Mouse (Mus musculus) naive thymus-derived CD4-positive, alpha-beta T cell, adult 2 months (primary cell): Measurements from ENCODE around the gene Gpr3.

Source experiments
- DNase-seq: peaks from one replicate; pipeline ENCODE4 v3.0.0-alpha.2; 2011; ENCODE audit warnings: low read depth

Gene Gpr3

DNA sequence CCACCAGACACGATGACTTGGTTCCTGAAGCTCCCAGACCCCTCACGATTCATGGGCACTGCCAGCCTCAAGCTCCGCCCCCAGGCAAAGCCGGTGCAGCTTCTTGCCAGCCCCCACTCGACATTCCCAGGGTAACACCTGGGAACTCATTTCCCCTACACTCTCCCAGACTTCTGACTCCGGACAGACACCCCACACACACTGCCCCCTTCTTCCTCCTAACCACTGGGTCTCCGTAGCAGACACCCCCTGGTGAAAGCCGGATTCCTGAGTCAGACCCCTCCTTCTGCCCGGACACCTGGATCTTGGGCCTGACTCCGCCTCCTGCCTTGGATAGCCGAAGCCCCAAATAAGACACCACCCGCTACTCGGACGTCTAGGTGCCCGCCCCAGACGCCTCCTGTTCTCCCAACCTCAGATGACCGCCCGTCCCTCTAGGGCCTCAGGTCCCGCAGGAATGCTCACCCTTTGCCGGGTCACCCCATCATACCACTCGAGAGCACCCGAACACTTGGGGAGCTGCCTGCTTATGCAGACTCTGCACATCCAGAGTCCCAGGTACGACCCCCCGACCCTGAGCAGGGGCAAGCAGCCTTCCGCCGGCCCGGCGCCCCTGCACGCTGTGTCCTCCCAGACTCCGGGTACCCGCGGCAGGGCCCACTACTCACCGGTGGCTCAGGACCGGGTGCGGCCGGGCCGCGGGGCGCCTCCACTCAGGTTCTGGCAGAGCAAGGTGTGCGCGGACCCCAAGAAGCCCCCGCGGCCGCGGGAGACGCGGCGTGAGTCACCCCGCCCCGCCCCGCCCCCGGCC, at the start of gene Gpr3, which contains the start of gene Cd164l2:
Gene Gpr3, minus strand, starts transcription at position 786 of the 811 bp plus-strand sequence.
Gene Cd164l2, plus strand, starts transcription at position 381 of the 811 bp plus-strand sequence.
- DNase-seq = no peak

DNA sequence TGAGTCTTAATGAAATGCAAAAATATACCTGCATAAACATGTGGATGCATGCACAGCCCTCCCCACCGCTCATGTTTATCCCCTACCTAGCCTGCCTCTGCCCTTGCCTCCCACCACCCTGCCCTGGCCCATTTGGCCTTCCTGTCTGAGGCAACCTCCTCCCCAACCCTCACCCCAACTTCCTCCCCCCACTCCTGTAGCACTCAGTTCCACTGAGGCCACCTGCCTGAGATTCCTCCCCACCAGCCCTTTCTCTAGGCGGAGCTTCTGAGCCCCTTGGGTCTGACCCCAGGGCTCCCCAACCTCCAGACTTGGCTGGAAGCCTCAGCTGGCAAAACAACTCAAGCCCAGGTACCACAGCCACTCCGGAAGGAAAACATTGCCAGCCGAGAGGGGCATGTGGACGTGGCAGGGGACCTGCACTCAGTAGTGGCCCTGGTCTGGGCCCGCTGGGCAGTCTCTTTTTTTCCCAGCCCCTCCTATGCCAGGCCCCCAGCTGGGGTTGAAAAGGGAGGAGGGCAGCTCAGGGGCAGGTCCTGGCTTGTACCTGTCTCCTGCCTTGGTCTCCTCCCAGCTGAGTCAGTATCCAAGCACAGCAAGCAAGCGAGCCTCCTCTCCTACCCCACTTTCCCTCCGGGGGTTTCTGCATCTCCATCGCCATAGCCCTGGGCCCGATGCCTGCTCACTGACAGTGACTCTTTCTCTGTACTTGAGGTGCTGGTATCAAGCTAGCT, 49.5 kb upstream of the Gpr3 start:
- peak; percentile 48 for DNase-seq

DNA sequence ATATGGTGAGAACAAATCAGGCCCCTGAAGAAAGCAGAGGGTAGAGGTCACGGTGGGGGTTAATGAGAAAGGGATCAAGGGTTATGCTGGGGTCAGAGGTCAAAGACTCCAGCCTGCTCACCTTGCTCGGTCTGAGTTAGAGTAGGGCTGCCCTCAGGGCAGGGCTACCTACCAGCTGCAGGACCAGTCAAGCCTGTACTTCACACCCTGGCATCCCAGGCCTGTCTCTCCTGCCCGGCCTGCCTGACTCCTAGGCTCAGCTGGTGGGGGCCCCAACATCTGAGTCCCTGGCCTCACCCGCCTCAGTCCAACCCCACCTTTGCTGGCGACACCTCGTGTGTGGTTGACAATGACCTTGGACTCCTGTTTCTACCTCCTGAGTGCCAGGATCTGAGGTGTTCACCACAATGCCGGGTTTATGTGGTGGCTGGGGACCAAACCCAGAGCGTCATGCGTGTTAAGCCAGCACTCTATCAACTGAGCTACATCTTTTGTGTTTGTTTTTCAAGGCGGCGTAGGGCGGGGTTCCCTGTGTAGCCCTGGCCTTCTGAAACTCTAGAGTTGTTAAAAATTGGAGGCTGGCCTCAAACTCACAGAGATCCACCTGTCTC, 45.6 kb upstream of the Gpr3 start:
- no peak for DNase-seq

DNA sequence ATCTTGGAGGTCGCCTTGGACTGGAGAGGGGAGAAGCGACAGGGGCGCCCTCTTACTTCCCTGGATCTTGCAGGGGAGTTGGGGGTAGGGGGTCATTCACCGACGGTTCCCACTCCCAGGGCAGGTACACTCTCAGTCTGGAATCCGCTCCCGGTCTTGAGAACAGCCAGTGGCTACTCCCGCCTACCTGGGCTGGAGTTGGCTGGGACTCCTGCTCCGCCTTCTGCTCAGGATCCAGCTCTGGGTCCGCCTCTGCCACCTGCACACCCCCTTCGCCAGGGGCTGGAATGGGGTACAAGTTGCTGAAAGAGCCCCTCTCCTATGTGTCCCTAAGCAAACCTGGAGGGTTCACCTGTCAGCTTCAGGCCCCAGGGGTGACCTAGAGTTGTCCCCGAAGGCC, 44.9 kb upstream of the Gpr3 start:
- no peak for DNase-seq

DNA sequence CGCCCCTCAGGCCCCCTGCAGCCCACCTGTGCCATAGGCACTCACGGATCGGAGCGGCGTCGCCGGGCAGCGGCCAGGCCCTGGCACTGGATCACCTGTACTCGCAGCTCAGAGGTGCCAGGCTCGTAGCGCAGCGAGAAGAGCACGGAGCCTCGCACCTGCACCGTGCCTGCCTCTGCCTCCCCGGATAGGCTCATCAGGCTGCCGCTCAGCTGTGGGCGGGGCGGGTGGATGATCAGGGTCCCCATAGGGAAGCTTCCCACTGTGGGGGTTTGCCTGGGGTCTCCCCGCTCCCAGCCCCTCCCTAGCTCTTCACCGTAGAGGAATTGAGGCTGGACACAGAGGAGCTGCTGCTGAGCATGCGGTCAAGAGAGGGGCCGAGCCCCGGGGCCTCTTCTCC, 44.5 kb upstream of the Gpr3 start:
- DNase-seq = no peak

DNA sequence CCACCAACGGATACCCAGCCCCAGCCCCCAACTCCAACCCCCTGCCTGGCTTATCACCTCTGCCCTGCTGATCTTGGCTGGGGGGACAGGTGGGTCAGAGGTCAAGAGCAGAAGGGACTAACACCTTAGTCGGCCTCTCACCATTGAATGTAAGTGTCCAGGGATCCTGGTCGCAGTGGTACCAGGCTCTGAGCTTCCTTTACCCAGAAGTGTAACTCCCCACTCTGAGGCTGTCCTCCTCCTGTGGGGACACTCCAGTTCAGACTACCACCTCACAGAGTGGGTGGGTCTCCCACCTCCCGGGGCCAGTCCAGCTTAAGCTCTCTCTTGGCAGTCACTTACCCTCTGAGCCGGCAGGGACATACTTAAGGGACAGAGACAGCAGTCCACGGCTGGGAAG, 43.1 kb upstream of the Gpr3 start:
- no peak for DNase-seq

DNA sequence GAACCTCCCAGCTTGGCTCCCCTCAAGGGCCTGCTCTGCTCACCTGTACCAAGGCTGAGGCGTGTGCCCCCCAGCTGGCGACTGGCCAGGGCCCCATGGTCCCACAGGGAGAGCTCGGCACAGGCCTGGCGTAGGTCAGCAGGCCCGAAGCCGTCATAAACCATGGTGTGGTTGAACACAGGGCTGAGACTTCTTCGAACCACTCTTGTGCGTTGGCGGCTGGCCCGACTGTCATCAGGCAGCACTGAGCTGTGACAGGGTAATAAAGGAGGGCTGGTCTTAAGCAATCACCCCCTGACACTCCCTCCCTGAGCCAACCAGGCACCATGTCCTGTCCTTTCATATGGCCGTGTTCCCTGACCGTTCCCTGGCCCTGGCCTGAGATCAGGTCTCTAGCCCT, 41.1 kb upstream of the Gpr3 start:
- DNase-seq = no peak

DNA sequence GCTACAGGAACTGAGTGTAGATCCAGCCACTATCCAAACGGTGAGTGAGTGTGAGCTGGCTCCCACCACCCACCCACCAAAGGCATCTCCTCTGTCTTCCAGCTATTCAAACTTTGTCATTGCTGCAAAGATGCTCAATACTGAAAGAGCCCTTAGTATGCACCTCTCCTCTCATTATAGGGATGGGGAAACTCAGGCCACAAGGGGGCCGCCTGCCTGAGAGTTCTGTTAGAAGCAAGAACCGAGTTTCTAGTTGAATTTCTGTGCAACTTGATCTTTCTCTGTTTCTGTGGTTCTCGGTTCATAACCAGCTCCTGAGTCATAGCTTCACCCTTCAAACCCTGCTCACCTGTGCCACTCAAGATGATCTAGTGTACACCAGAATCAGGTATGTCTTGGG, 39.8 kb upstream of the Gpr3 start:
- no peak for DNase-seq

DNA sequence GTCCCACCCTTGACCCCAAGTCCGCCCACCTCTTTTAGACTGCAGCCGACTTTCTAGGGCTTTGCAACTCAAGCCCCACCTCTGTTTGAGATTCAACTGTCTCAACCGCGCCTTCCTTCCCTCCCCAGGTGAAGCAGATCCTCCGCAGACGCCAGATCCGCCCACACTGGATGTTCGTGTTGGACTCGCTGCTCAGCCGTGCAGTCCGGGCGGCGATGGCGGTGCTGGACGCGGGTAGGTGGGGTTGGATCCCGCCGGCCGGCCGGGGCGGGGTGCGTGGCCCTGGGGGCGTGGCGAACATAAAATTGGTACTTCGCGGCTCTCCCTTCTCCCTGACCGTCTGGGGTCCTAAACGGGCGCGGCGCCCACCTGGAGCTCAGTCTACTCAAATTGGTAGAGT, 38.9 kb upstream of the Gpr3 start:
- DNase-seq = no peak

DNA sequence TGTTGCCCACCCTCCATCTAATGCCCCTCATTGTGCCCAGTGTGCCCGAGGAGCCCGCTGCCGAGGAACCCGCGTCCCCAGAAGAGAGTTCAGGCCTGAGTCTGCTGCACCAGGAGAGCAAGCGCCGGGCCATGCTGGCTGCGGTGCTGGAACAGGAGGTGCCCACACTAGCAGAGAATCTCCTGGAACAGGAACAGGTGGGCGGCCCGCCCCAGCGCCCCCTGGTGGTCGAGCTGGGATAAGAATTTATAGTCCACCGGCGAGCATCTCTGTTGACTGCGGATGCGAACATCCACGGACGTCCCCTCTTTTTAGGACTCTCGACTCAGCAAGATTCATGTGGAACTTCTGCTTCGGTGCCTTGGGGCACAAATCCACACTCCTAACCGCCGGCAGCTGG, 38.3 kb upstream of the Gpr3 start:
- DNase-seq = peak; percentile 87

DNA sequence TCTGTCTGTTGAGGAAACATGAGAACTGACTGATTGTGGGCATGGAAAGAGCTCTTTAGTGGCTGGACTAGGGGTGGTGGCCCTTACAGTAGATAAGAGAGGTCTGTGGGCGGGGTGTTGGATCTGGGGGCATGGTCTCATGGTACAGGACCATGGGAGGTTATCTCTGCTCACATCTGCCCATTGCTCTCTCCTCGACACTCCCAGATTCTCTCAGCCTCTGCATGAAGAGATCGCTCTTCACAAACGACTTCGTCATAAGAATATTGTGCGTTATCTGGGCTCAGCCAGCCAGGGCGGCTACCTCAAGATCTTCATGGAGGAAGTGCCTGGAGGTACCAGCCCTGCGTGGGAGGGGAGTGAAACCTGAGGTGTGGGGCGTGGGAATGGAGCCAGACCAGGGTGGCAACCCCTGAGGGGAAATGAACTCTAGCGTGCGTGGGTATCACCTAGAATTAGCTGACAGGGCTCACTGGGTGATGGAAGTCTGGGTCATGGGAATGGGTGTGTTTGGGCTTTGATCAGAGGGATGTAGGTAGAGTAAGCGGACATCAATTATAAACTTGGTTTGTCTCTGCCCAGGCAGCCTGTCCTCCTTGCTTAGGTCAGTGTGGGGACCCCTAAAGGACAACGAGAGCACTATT, 35.6 kb upstream of the Gpr3 start:
- DNase-seq = no peak

DNA sequence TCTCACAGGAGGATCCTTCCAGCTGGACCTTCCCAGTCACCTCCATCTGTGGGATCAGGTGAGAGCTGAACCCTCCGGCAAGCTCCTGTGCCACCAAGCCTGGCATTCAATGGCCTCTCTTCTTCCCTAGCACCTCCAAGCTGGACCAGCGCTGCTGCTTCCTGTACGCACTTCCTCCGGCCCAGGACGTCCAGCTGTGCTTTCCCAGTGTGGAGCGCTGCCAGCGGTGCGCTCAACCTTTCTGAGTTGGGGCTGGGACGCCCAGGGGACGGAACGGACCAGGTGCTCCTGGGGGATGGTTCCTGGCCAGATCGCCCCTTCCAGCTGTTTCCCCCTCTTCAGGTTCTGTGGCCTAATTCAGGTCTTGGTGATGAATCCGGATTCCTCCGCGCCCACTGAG, 34.7 kb upstream of the Gpr3 start:
- DNase-seq = no peak

DNA sequence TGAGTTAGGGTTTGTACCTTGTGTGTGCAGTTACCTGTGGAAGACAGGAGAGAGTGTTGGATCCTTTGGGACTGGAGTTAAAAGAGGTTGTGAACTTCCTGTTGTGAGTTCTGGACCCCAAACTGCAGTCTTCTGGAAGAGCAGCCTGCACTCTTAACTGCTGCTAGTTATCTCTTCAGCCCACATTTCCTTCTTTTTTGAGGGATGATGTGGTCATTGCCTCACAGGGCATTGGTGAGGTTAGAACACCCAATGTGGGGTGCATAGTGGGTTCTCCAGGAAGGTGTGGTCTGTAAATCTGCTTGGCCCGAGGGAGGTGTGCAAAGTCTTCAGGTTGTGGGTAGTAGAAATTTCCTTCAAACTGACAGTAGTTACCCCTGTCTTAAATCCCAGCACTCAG, 32.0 kb upstream of the Gpr3 start:
- no peak for DNase-seq

DNA sequence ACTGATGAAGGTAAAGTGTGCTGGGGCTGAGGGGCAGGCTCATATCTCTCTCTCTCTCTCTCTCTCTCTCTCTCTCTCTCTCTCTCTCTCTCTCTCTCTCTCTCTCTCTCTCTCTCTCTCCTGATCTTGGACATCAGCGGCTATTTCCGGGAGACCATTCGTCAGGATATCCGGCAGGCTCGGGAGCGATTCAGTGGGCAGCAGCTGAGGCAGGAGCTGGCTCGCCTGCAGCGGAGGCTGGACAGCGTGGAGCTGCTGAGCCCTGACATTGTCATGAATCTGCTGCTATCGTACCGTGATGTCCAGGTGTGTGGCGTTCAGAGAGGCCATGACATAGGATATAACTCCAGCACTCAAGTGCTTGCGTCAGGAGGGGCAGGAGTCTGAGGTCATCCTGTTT, 31.2 kb upstream of the Gpr3 start:
- DNase-seq = no peak

DNA sequence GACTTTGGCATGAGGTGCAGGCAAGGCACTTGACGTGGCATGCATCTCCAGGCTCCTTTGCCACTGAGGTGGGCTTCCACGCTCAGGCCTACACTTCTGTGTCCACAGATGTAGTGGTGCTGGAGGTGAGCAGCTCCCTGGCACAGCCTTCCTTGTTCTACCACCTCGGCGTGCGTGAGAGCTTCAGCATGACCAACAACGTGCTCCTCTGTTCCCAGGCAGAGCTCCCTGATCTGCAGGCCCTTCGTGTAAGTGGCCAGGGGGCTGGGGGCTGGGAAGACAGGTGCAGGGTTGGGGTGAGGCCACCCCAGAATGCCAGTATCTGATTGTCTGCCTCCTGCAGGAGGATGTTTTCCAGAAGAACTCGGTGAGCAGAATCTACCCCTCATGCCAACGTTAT, 30.4 kb upstream of the Gpr3 start:
- DNase-seq = no peak

DNA sequence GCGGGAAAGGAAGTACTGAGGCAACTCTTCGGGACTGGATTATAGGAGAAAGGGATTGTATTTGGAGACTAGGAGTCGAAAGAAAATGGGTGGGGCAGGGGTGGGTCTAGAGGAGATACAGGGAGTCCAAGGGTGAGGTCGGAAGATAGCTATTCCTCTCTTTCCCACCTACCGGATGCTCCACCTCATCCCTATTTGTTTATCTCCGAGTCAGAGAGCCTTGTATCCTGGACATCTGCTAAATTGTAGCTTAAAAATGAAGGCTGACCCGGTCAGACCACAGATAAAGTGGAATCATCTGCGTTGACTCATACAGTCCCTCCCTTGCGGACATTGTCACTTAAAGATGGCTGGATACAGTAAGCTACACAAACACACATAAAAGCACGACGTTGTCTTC, 29.6 kb upstream of the Gpr3 start:
- DNase-seq = no peak

DNA sequence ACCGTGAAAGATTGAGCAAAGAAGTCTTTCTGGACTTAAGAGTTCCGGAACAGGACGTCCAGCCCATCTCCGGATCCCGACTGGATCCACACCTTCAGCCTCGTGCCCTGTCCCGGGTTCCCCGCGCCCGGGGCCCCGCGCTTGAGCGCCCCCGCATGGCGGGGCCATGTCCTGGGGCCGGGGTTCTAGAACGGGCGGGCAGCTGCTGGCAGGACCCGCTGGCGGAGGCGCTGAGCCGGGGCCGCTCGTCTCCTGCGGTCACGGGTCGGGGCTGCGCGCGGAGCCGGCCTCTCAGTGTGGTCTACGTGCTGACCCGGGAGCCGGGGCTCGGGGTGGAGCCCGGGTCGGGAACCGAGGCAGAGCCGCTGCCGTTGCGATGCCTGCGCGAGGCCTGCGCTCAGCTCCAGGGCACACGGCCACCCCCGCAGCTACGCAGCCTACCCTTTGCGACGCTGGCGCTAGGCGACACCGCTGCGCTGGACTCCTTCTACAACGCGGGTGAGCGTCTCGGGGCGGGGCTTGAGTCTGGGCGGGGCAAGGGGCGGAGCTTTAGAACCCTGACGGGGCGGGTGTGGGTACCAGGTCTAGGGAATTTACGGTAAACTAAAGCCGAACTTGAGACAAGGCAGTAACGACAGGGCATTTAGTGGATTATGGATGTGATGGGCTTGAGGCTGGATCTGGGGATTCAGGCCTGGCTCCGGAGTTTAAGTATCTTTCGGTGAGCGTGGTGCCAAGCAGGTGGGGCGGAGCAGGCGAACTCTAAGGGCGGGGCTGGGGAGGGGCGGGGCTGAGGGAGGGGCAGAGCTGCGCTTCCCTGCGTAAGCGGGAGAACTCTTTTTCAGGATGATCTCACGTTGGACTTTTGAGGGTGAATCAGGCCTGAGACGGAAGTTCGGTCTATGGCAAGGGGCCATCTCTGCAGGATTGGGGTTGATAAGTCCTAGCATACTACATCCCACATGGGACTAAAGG, 28.9 kb upstream of the Gpr3 start:
- DNase-seq = peak; percentile 85

DNA sequence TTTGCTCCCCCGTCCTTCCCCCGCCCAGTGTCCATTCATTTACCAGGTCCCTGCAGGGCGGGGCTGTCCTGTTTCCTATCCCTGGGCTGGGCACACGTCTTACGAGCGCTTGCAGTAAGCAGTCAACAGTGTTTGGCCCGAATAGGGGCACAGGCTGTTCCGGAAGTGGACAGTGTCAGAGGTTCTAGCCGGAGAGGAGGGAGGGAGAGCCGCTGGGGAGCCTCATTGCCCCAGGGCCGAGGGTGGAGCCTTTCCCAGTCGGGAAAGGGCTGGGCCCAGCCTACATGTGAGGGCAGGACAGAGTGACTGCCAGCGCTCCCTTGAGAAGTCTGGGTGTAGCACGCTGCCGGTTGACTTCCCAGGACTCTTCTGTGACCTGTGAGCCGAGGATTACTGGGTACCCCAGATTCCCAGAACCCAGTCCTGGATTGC, 28.2 kb upstream of the Gpr3 start, which contains the start of gene Map3k6:
Gene Map3k6, plus strand, starts transcription at position 329 of the 432 bp plus-strand sequence.
- no peak for DNase-seq

DNA sequence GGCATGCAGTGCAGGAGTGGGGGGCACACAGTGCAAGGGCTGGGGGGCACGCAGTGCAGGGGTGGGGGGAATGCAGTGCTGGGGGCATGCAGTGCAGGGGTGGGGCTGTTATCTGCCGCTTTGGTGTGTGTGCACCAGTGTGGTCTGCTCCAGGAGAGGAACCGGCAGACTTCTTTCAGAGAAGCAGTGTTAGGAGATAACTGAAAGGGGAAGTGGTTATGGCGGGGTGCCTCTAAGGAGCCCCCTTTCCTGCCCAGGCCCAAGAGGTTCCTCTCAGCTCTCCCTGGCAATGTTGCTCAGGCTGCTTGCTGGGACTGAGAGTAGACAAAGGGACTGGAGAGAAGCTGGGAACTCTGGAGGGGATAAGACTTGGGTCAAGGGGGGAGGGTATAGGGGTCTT, 25.6 kb upstream of the Gpr3 start:
- DNase-seq = no peak

DNA sequence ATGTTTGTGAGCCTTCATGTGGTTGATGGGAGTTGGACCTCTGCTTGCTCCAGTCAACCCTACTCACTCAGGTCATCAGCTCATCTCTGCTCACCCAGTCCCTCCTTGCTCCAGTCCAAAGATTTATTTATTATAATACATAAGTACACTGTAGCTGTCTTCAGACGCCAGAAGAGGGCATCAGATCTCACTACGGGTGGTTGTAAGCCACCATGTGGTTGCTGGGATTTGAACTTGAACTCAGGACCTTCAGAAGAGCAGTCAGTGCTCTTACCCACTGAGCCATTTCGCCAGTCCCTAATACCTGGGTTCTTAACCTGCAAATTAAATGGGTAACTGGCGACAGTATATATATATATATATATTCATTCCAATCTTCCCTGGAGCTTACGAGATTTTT, 23.1 kb upstream of the Gpr3 start:
- DNase-seq = no peak

DNA sequence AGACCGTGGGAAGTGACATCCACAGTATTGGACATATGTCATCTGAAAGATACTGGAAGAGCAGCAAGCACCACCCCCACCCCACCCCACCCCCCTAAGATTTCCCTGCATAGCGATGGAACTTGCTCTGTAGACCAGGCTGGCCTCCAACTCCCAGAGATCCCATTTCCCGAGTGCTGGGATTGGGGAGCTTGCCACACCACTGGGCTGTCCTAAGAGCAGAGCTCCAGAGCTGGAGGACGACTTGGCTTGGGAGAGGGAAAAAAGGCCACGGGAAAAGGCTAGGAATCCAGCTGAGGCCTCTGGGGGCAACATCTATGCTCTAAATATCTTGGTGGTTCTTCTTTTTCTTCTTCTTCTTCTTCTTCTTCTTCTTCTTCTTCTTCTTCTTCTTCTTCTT, 22.4 kb upstream of the Gpr3 start:
- no peak for DNase-seq
